Mouse (Mus musculus): ENCODE measurements at regions not wholly inside any gene's neighbourhood (a gene's known extent, or its start where the extent isn't known, plus 50 kb on each side); places are given as distances from the start of the nearest gene placed in this dataset.

- no peak for TF ChIP-seq CTCF (conservative IDR thresholded peaks at IDR 0.05; ENCODE audit: low read length)
- TF ChIP-seq NANOG (IDR thresholded peaks at IDR 0.05; ENCODE audit: borderline replicate concordance, low read length): no peak
These were observed 270.7 kb upstream of the 1700056E22Rik start for GRCm38 (mm10) chr1:184304813-184305212.
